Mouse (Mus musculus) T-cell, adult 2 months (primary cell): ENCODE measurements around the gene Klhdc8a.
"Not testable (repeated sequence)": the region's sequence is repeated elsewhere in the genome, so short reads cannot be mapped to it uniquely, and the experiment has no call there.

ENCODE experiments used
- DNase-seq: peaks from one replicate; pipeline ENCODE4 v3.0.0; 2022; ENCODE audit warnings: low spot score

The Klhdc8a gene

DNA sequence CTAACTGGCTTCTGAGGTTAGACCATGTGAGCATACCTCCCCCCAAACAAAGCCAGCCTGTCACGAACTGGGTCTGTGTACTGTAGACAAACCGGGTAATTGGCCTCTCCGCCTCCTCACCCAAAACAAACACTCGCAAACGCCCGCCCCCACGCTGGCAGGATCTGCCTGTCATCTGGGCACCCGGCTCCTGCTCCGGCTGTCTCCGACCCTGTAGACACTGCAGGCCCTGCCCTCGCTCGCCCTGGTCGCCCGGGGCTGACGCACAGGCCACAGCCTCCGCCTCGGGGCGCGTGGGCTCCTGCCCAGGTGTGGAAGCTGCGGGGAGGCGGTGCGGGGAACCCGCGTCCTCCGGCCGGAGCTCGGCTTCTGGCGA, at the start of gene Klhdc8a:
Gene Klhdc8a, plus strand, starts transcription at position 202 of the 376 bp plus-strand sequence.
- peak; percentile 20 for DNase-seq

DNA sequence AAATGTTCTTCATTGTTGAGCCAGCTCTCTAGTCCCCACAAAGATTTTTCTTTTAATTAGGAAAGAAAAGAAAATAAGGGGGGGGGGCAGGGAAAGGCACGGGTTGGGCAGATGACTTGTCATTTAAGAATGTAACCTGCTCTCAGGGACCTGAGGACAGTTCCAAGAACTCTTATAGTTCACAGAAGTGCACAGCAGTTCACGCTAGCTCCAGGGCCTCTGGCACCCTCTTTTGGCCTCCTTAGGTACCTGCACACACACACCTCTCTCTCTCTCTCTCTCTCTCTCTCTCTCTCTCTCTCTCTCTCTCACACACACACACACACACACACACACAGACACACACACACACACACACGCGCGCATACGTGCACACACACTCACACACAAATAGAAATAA, 44.0 kb upstream of the Klhdc8a start:
- DNase-seq: no peak

DNA sequence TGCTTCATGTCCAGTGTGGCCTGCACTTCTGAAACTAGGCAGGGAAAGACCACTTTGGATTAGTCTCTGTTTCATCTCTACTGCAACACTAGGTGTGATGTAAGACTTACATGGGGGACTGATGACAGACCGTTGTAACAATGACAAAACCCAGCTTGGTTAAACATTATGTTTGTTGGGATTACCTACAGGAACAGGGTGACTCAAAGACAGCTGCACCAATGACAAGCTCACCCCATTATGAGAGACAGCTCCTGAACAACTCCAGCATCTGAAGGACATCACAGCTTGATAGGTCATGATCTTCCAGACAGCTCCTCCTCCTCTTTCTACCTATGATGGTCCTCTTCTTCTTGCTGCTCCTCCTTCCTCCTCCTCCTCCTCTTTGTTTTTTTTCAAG, 38.1 kb upstream of the Klhdc8a start:
- DNase-seq: no peak

DNA sequence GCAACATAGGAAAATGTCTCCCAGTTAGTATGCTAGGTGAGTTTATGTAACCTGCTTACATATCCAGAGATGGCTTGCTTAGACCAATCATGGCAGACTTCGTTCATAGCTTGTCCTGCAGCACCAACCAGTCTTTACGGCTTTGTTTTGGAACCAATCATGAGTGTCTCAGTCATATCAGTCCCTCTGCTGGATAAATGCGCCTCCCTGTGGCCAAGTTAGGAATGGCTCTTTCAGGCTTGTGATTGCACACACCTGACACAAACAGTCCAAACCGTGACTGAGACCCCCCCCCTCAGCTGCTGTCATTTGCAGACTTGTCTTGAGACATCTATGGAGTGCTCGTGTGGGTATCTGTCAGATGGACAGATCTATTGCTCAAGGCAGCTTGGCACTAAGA, 37.4 kb upstream of the Klhdc8a start:
- DNase-seq: no peak

DNA sequence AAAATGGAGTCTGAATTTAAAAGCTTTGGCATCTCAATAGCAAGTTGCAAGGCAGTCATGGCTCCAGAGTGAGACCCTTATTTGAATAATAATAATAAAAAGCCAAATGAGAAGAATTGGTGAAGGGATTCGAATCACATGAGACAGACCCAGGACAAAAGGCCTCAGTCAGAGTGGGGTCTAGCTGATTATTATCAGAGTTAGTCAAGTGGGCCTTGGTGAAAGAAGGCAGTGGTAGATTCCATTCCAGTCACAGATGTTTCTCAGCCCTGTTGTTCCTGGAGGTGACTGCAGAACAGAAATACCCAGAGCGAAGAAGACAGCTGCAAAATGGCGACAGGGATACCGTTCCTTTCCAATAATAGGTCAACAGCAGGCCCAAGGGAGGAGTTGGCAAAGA, 34.8 kb upstream of the Klhdc8a start:
- DNase-seq: no peak

DNA sequence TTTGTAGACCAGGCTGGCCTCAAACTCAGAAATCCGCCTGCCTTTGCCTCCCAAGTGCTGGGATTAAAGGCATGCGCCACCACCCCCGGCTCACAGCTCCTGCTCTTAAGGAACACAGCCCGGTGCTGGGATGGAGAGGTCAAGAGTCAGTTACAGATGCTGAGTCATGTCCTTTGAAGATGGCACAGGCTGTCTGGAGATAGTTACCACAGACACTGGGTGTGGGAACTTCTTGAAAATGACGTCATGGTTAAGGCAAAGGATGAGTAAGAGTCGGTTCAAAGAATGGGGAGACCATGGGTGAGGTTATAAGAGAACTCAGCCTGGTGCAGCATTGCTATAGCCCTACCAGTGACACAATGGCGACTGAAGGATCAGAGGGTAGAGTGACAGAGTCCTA, 33.8 kb upstream of the Klhdc8a start:
- DNase-seq: no peak

DNA sequence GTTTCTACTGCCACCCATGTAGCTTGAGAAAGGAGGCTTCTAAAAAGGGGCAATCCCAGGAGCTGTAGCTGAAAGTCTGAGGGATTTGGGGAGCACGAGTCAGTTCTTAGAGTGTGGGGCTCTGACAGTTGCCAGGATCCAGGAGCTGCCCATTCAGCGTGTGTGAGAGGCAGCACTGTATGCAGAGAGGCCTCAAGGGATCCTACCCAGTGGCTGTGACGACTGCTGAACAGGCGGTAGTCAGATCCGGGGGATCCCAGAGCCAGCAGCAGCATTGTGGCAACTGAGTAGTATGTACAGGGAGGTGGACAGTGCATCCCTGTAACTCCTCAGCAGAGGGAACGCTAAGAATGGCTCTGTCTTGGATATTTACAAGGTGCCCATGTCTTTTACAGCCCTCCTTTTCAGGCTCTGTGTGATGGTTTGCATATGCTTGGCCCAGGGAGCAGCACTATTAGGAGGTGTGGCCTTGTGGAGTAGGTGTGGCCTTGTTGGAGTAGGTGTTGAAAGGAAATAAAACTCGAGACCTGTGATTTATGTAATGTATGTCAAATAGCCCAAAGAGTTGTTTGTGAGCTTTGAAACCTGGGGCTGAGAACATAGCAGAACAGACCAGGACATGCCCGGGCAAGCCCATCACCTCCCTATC, 33.1 kb upstream of the Klhdc8a start:
- DNase-seq: no peak

DNA sequence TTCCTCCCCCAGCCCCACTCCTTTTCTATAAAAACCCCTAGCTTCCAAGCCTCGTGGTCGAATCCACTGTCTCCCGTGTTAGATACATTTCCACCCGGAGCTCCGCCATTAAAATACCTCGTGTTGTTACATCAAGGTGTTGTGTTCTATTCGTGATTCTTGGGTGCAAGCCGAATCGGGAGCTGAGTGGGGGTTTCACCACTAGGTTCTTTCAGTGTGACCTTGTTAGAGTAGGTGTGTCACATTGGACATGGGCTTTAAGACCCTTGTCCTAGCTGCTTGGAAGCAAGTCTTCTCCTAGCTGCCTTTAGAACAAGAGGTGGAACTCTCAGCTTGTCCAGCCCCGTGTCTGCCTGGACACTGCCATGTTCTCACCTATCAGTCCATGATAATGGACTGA, 32.5 kb upstream of the Klhdc8a start:
- no peak for DNase-seq

DNA sequence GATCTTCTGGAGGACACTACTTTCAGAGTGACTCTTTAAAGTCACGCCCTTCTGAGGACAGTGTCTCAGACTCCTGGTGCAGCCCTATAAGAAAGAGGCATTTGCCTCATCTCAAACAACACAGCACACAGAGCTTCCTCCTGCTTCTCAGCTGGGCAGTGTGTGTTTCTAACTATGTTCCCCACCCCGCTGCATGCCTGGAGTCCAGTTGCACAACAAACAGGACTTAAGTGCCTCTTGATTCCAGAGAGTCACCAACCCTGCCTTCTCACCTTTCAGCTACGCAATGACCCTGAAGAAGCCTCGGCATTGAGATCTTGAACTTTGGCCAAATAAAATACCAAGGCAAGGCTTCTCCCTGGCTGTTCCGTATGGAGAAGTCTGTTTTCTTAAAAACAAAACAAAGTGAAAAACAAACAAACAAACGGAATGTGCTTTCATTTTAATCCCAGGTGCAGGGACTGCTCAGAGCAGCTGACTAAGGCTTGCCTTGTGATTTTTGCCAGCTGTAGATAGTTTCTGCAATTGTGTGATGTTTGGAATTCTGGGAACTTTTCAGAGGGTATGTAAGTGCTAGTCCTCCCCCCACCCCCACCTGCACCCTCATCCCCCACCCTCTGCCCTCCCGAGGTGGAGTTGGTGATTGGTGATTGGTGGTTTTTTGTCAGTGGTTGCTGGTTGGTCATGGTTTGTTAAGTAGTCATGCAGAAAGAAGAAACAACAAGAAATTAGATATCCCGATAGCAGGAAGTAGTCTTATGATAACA, 31.5 kb upstream of the Klhdc8a start:
- no peak for DNase-seq

DNA sequence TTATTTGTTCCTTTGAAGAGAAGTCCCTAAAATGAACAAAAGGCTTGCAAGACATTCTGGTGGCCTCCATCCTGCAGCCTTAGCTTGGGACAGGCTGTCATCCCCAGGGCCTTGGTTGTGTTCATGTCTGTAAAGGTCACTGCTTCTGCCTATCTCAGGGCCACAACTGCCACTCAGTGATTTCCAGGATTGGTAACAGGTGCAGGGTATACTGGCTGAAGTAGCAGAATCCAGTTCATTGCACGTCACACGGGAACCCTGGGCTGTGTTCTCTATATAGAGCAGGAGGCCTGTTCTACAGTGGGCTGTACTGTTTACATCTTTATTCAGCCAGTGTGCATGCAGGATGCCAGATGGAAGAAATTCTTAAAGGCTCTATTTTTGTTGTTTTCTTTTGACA, 30.5 kb upstream of the Klhdc8a start:
- DNase-seq: no peak

DNA sequence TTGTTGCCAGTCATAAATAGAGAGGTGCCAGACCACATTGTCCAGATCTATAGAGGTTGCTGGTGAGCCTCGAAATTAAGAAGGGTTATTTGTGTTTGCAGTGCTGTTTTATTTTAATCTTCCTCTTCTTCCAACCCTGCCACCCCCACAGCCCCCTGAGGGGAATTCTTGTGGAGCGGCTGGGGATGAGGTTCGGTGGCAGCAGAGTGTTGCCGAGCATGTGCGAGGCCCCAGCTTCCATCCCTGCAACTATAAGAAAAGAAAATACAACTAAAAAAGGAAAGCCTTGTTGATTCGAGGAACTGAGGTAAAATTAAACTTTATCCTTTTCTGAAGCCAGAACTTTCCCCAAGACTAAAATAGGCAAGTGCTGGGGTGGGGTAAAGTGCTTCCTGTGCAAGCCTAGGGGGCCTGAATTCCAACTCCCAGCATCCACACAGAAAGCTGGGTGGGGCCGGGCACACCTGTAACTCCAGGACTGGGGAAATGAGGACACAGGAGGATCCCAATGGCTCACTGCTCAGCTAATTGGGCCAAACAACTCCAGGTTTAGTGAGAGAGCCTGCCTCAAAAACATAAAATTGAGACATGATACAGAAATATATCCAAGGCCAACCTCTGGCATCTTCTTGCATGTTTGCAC, 29.9 kb upstream of the Klhdc8a start:
- DNase-seq: no peak

DNA sequence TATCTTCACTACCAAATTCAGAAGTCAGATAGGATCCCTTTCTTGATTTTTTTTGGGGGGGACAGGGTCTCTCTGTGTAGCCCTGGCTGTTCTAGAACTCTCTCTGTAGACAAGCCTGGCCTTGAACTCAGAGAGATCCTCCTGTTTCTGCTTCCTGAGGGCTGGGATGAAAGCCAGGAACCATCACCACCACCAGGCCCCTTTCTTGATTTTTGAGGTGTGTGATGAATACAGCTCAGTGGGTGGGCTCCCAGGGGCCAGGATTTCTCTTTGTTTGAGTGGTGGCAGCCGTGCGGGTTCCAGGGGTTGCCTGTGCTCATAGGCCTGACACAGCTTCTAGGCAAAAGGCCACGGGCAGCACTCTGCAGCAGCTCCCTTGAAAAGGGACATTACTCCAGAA, 27.2 kb upstream of the Klhdc8a start:
- no peak for DNase-seq

DNA sequence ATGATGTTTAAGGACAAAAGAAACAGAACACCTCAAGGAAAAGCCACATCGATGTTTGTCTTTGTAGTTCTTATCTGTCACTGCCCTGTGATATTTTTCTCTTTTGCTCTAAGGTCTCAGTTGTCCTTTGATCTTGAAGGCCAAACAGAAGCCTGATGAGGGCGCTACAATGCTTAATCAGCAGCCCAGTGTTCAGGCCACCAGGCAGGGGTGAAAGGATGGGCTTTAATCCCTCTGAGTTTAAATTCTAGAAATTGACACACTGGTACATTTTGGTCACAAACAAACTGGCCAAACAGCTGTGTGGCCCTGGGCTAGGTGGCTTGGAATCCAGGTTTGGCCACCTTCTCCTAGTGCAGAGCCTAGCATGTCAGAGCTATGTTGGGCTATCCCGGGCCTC, 21.7 kb upstream of the Klhdc8a start:
- DNase-seq: no peak

DNA sequence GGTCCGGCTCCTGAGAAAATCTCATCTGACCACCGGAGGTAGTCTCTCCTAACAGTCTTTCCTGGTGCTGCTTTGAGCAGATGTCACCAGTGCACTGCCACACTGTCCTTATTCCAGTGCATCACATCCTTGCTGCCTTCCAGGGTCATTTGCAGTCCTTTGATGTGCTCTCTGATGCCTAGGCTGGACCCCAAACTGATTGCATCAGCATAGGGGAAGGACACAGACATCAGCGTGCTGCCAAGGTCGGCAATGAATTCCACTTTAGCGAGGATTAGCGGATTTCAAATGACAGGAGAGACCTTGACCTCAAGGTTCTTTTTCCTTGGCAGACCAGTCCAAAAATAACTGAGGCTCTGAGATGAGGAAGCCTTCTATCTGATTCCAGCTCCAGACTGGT, 21.3 kb upstream of the Klhdc8a start:
- no peak for DNase-seq

DNA sequence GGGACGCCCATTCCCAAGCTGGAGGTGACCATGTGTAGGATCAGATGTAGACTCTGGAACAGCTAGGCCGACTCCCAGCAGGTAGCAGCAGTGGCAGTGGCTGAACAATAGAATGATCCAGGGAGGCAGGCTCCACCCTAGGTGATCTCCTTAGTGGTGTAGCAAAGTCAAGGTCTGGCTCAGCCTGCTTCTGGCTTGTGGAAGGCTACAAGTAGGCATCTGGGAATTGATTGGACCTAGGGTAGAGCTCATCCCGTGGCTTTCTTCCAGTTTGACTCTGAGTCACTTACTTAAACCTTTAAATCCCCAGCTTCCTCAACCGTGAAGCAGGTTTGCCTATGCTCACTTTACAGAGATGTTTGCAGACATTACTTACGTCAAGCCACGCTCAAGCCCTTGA, 17.8 kb upstream of the Klhdc8a start:
- DNase-seq: not testable (repeated sequence)

DNA sequence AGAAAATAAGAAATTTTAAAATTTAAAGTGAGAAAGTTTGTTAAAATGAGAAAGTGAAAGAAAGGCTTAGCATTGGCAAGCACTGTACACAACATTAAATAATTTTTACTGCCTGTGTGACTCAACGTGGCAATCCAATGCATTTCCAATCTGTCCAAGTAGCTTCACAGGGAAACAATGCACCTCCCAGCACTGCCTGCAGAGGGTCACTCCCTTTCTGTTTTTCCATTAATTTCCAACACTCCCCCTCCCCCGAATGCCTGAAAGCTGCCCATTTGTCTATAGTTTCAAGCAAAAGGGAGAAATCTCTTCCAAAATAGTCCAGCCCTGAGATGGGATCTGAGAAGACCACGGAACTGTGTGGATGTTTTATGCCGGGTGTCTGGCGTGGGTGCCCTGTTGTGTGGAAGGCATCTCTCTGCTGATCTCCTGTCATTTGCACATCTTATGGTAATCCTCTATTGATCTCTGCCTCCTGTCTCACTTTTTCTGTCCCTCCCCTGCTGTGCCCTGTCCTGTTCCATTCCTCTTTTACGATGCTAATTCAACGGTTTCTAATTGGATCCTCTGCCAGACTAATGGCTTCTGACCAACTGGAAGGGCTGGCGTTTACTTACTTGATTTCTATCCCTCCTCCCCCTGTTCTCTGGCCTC, 16.8 kb upstream of the Klhdc8a start:
- DNase-seq: no peak

DNA sequence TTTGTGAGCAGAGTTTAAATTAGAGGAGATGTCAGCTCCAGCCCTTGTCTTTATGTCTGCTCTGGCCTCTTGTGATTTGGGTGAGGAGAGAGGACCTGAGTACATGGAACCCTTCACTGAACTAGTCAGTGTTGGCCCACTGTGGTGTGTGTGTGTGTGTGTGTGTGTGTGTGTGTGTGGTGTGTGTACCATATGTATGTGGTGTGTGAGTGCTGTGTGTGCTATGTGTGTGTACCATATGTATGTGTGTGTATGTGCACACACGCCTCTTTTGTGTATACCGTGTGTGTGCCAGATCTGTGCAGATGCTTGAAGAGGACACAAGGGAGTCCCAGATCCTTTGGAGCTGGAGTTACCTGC, 16.3 kb upstream of the Klhdc8a start:
- no peak for DNase-seq

DNA sequence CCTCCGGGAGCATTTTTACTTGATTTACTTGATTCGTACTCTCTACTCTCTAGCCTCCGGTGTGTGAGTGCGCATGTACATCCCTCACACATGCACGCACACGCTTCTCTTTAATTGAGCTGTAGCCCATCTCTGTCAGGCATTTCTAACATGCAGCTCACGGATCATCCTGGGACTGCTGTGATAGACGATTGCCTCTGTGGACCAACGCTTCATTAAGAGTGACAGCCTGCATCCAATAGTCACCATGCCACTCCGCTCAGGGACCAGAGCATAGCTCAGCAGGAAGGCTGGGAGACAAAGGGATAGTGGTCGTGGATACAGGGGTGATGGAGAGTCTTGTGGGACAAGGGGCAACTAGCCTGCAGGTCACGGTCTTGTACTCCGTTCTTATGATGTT, 15.4 kb upstream of the Klhdc8a start:
- DNase-seq: no peak

DNA sequence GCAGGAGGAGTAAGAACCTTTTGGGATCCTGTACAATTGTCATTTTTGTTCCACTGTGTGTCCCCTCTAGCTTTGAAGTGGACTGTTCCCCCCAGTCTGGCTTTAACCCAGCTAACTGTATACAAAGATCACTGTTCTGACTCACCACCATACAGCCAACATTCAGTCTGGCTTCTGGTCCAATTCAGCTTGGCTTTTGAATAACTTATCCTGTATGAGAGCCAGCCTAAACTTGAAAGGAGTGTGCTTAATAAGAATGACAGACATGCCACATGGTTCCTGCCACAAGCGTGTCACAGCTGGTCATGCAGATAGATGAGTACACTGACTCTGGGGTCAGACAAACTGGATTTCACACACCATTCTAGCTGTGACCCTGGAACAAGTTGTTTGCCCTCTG, 11.7 kb upstream of the Klhdc8a start:
- no peak for DNase-seq

DNA sequence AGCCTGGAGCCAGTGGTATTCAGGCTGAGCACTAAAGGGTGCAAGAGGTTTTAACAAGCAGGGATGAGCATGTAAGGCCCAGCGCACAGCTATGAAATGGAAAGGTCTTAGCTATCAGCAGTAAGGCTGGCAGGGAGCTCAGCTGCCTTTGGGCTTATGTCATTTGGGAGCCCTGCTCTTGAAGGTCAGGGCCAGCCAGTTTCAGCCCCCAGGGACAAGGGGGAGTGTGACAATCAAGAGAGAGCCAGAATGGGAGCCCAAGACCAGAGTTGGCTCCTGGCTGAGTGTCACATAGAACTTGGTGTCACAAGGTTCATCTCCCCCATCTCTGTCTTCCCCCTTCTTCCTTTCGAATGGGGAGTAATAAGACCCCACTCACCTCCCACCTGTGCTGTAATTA, 11.0 kb upstream of the Klhdc8a start:
- no peak for DNase-seq

DNA sequence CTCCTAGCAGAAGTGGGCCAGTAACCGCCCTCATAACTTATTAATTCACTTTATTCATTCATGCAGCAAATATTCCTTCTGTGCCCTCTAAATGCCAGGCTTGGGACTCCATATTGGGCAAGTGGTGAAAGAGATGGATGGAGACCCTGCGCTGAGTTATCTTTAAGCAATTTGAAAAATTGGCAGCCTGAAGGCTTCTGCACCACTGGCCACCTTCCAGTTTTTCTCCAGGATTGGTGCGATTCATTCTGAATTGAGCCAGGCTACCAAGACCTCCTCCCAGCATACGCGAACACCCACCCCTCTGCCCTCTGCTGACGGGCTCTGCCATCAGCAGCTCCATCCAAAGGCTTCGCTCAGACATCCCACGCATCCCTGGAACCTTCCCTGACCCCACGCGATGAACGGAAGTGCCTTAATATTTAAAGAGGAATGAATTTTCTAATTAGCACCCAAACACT, 10.4 kb upstream of the Klhdc8a start:
- no peak for DNase-seq

DNA sequence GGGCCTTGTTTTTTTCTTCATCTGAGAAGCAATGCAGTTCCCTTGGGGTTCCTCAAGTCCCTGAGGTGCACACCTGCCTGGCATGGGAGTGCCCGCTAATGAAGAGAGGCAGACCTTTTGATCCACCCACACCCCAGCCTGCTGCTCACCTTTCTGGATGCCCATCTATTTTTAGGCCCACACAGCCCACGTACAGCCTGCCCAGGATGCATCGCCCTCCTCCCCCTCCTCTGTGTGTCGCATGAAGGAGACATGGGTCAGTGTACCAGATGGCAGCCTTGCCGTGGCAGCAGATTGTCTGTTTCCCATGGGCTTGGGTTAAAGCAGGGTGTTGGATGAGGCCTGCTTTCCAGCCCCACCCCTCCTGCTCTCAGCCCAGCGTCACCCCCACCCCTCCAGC, 8.5 kb upstream of the Klhdc8a start:
- no peak for DNase-seq
